Mouse (Mus musculus) heart, embryonic 10.5 days (tissue): ENCODE data around the gene Pdcd7. TPM values are rescaled to one million over a fixed set of nuclear protein-coding genes. Genes with fewer than 3 reads are reported as not detected.

Experiments
- DNase-seq: peaks from one replicate; pipeline ENCODE4 v3.0.0-alpha.2; 2017; ENCODE audit warnings: low spot score
- H3K27ac ChIP-seq: fragments of 300-500 bp; sonication (generic); 2 replicates; pipeline ENCODE4 v1.5.1; 2016; ENCODE audit warnings: mild to moderate bottlenecking
- H3K27me3 ChIP-seq: fragments of 300-500 bp; sonication (generic); 2 replicates; pipeline ENCODE4 v1.6.1; 2016; ENCODE audit warnings: mild to moderate bottlenecking; ENCODE audit not compliant: poor library complexity, insufficient read depth, severe bottlenecking
- H3K36me3 ChIP-seq: fragments of 300-500 bp; sonication (generic); 2 replicates; pipeline ENCODE4 v1.6.1; 2016; ENCODE audit warnings: mild to moderate bottlenecking, moderate library complexity
- H3K4me1 ChIP-seq: fragments of 300-500 bp; sonication (generic); 2 replicates; pipeline ENCODE4 v1.6.1; 2016; ENCODE audit warnings: mild to moderate bottlenecking
- H3K4me3 ChIP-seq: fragments of 300-500 bp; sonication (generic); 2 replicates; pipeline ENCODE4 v1.5.1; 2016; ENCODE audit warnings: mild to moderate bottlenecking, moderate library complexity
- H3K9me3 ChIP-seq: fragments of 300-500 bp; sonication (generic); 2 replicates; pipeline ENCODE4 v1.6.1; 2016; ENCODE audit warnings: mild to moderate bottlenecking, moderate library complexity
- WGBS: fragments of 180-500 bp; shearing (Covaris S2); methylation state at CpG from one replicate; pipeline ENCODE4 v1.1.7; 2016; 5-methylcytosine and 5-hydroxymethylcytosine counted together
- polyA plus RNA-seq: library from polyadenylated mRNA; unstranded; fragments of >200 nt; fragmentation: Nextera tagmentation; extraction: Ambion mirVana; gene quantifications from 2 replicates; pipeline ENCODE4 v1.2.1, GENCODE M21; 2016

Gene Pdcd7
- polyA plus RNA-seq, 1 experiment from 2014 or later = 7.8 TPM

DNA sequence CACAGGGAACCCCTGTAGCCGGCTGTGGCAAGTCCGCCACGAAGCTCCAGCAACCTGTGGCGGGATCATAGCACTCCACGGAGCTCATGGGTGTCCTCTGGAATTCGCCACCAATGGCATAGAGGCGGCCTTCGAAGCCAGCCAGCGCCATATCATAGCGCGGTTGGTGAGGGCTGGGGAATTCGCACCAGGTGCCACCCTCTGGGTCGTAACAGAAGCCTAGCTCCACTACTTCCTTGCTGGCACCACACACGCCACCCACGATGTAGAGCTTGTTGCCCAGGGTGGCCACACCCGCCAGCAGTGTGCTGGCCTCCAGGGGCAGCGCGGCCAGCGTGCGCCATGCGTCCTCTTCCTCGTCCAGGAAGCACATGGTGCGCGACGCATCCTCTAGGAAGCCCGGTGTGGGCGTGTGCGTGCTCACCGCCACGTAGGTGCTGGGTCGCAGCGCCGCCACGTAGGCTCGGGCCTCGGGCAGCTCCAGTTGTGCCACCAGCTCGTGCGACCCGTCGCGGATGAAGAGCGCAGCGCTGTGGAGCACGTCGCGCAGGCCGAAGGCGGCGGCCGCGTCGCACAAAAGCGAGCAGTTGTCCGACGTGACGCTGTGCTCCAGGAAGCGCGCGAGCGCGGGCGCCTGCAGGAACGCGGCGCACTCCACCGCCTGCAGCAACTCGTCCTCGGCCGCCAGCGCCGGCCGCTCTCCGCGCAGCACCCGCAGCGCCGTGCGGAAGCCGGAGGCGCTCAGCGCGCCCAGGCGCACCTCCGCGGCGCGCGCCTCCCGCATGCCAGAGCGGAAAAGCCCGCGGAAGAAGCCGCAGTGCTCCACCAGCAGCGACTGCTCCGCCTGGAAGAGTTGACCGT lies 45.1 kb downstream of the Pdcd7 start:
- DNase-seq = no peak
- Histone ChIP-seq H3K27me3 (peaks cover 52% of the 10 kb centered on the region), H3K4me1 (peaks cover 31% of the 10 kb centered on the region), H3K4me3 (peak overlapping the region; percentile 61), H3K36me3 (no peaks in the 10 kb centered on the region), H3K27ac (peak overlapping the region; percentile 83), H3K9me3 (no peaks in the 10 kb centered on the region)
- 12% methylated on average over 96 of the region's 96 CpGs for WGBS

DNA sequence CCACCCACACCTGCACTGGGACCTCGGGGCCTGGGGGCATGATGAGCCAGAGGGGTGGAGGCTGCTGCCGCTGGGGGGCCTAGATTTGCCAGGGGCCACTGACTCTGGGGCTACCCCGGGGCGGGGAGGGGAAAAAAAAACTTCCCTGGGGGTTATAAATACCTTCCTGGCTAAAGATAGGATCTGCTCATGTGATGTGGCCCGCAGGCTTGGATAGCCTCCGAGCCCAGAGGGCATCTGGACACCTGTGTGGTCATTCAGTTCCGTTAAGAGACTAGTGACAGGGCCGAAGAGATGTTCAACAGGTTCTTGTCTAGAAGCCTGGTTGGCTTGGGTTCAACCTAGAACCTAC lies 45.7 kb downstream of the Pdcd7 start, which contains the start of gene Kbtbd13:
Gene Kbtbd13 (minus strand): TSS at position 40 of the 352 bp plus-strand sequence.
- Histone ChIP-seq H3K4me3 (peak within 1 kb of the TSS; percentile 61), H3K36me3 (no peaks in the 10 kb centered on the region), H3K27ac (peak within 1 kb of the TSS; percentile 83), H3K4me1 (peaks cover 31% of the 10 kb centered on the region), H3K27me3 (peaks cover 52% of the 10 kb centered on the region), H3K9me3 (no peaks in the 10 kb centered on the region)
- WGBS = 26% methylated on average over 8 of the region's 8 CpGs
- no peak for DNase-seq

DNA sequence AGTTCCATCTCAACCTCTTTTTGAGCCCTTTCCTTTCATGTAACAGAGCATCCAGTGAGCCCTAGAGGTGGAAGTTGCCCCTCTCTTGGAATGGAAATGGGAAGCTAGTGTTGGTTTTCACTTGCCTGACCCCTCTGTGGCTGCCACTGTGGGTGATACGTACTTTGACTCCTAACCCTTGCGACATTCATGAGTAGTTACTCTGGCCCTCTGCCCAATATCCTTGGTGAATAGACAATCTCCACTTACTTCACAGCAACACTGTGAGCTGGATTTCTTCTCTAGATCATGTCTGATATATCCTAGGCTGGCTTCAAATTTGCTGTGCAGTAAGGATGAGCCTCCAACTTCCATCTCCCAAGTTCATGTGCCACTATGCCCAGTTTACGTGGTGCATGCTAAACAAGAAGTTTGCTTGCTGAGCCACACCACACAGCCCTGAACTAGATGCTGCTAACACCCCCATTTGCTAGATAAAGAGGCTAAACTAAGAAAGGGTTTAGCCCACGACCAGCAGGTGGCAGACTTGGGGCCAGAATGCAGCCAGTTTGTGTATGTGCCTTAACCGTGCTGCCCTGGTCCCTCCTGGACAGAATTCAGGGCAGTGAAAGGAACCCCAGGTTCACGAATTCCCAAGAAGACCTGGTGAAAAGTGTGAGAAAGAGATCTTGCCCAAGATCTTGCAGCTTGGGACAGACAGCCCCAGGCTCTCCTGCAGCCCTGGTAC lies 46.9 kb downstream of the Pdcd7 start:
- Histone ChIP-seq H3K4me1 (peaks cover 31% of the 10 kb centered on the region), H3K9me3 (no peaks in the 10 kb centered on the region), H3K4me3 (no peak overlapping the region), H3K27me3 (peaks cover 52% of the 10 kb centered on the region), H3K27ac (0 out of 2 replicates have a peak overlapping the region, but pooled peaks have one; percentile 10), H3K36me3 (no peaks in the 10 kb centered on the region)
- WGBS = 25% methylated on average over 6 of the region's 6 CpGs
- DNase-seq = no peak

DNA sequence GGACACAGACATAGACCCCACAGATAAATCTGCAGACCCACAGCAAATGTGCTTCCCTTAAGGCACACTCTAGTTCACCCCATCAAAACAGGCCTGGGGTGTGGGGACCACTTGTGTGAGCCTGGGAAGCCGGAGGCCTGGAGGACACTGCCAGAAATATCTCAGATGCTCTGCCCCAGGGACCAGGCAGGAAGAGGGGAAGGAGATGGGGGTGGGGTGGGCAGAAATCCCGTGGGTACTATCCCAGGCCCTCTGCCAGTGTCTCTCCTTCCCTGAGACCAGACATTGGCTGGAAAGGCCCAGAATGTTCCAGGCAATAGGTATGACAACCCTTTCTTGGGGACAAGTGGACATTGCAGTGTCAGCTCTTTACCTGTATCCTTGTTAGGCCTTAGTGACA lies 47.7 kb downstream of the Pdcd7 start:
- H3K9me3 ChIP-seq = no peaks in the 10 kb centered on the region
- no peaks in the 10 kb centered on the region for H3K36me3 ChIP-seq
- H3K4me3 ChIP-seq = no peak overlapping the region
- peaks cover 38% of the 10 kb centered on the region for H3K4me1 ChIP-seq
- H3K27ac ChIP-seq = no peak overlapping the region
- WGBS = 18% methylated on average over 2 of the region's 2 CpGs
- H3K27me3 ChIP-seq = peaks cover 51% of the 10 kb centered on the region
- DNase-seq = no peak

DNA sequence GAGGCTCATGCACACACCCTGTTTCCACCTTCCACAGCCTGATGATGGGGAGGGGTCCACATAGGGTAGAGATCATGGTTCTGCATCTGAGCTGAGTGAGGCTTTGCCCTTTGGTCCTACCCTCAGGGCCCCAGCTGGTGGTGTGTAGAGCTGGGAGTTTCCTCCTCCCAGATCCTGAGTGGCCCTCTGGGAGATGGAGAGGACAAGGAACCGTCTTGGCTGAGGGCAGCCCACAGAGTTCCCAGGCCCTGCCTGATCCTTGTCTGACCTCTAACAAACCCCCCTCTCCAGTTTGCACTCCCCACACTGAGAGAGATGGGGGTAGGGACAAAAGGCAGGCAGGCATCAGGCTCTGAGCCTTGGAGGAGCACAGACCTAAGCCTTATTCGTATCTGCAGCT lies 48.5 kb downstream of the Pdcd7 start:
- peaks cover 44% of the 10 kb centered on the region for H3K4me1 ChIP-seq
- no peak overlapping the region for H3K27ac ChIP-seq
- no peaks in the 10 kb centered on the region for H3K36me3 ChIP-seq
- no peak overlapping the region for H3K4me3 ChIP-seq
- 54% methylated on average over 2 of the region's 2 CpGs for WGBS
- H3K27me3 ChIP-seq = peaks cover 43% of the 10 kb centered on the region
- no peak for DNase-seq
- no peaks in the 10 kb centered on the region for H3K9me3 ChIP-seq

DNA sequence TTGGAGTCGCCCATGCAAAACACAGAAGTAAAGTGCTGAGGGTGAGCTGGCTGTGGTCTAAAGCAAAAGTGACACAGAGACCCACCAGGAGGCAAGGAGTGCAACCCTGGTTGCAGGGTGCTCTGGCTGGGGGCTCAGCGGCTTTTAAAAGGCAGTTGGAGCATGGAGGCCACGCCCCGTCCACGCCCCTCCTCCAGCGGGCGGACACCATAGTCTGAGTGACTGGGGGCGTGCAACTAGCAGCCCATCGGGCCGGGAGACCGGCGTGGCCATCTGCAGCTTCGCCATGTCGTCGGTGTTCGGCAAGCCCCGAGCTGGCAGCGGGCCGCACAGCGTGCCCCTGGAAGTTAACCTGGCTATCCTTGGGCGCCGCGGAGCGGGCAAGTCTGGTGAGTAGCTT lies 52.4 kb downstream of the Pdcd7 start, which contains the start of gene Rasl12:
Gene Rasl12 (plus strand): TSS at position 228 of the 400 bp plus-strand sequence.
- Histone ChIP-seq H3K4me1 (peaks cover 25% of the 10 kb centered on the region), H3K9me3 (no peaks in the 10 kb centered on the region), H3K27me3 (peaks cover 7% of the 10 kb centered on the region), H3K4me3 (peak within 1 kb of the TSS; percentile 66), H3K27ac (peak within 1 kb of the TSS; percentile 81), H3K36me3 (no peaks in the 10 kb centered on the region)
- WGBS = 2% methylated on average over 24 of the region's 24 CpGs
- peak; percentile 88 for DNase-seq

DNA sequence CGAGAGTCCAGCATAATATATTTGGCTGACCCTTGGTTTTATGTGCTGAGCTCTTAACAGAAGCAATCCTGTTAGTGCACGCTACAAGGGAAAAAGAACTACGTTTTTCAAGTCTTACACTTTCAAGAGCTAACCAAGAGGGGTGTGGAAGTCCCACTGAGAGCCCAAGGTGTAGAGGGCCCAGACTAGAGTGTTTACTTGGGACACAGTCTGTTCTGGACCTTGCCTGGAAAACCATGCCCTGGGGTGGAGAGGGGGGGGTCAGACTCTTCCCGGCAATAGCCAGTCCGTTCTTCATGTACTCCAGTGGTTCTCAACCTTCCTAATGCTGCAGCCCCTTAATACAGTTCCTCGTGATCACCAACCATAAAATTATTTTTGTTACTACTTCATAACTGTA lies 54.0 kb downstream of the Pdcd7 start:
- 84% methylated on average over 6 of the region's 6 CpGs for WGBS
- Histone ChIP-seq H3K27me3 (no peaks in the 10 kb centered on the region; the same call in 1 of the 2 replicates), H3K4me1 (peaks cover 17% of the 10 kb centered on the region), H3K9me3 (no peaks in the 10 kb centered on the region), H3K4me3 (no peak overlapping the region), H3K27ac (no peak overlapping the region), H3K36me3 (no peaks in the 10 kb centered on the region)
- DNase-seq = no peak

DNA sequence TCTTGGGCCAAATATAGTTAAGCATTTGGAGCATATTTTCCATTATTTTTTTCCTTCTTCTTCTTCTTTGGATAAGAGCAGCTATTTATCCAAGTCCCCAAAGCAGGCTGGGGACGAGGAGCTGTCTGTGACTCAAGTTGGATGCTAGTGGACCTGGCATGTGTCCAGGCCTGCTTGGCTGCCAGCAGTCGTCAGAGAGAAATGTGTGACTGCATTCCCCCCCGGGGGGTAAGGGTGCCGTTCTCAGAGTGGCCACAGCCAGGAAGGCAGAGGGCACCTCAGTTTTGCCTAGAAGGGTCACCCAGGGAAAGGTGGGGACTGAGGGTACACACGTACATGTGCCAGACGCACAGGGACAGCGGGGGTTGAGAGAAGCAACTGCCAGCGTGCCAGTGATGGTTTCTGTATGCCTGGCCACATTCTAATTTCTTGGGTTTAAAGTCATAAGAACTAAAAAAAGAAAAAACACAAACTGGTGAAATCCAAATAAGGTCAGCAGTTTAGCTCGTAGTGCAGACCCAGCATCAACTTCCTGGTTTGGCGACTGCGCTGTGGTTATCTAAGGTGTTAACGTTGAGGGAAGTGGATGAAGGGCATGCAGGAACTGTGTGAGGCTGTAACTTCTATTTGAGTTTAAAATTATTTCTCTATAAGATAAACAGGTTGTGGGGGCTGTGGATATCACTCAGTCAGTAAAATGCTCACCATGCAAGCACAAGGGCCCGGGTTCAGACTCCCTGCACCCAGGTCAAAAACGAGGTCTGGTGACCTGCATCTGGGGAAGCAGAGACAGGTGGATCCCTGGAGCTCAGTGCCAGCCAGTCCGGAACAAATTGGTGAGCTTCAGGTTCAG lies 58.7 kb downstream of the Pdcd7 start:
- H3K36me3 ChIP-seq = no peaks in the 10 kb centered on the region
- no peak overlapping the region for H3K4me3 ChIP-seq
- H3K27me3 ChIP-seq = no peaks in the 10 kb centered on the region
- no peak overlapping the region for H3K27ac ChIP-seq
- no peaks in the 10 kb centered on the region for H3K9me3 ChIP-seq
- 0 out of 2 replicates have a peak, but pooled peaks cover 4% of the 10 kb centered on the region for H3K4me1 ChIP-seq
- 65% methylated on average over 15 of the region's 15 CpGs for WGBS
- DNase-seq = no peak

DNA sequence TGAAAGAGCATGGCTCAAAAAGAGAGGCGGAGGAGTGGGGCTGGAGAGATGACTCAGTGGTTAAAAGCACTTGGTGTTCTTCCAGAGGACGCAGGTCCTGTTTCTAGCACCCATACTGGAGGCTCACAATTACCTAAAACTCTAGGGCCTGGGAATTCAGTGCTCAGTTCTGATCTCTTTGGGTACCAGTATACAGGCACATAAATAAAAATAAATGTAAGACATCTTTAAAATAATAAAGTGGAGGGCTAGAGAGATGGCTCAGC lies 59.2 kb downstream of the Pdcd7 start:
- H3K27ac ChIP-seq = no peak overlapping the region
- 82% methylated on average over 2 of the region's 2 CpGs for WGBS

DNA sequence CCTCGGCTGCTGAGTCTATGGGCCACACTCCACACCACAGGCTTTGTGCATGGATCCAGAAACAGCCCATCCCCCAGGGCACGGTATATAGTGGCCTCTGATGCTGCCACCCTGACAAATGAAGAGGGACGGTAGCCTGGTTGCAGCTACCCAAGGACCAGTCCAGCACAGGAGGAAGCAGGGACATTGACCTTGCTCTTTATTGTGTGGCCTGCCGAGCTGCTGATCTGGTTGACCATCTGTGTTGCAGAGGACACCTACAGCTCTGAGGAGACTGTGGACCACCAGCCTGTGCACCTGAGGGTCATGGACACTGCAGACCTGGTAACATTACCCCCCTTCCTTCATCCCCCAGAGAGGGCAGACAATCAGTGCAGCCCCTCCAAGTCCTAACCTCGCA lies 61.4 kb downstream of the Pdcd7 start:
- Histone ChIP-seq H3K9me3 (no peaks in the 10 kb centered on the region), H3K27me3 (no peaks in the 10 kb centered on the region), H3K36me3 (no peaks in the 10 kb centered on the region), H3K4me1 (0 out of 2 replicates have a peak, but pooled peaks cover 4% of the 10 kb centered on the region), H3K4me3 (no peak overlapping the region), H3K27ac (no peak overlapping the region)
- 76% methylated on average over 5 of the region's 5 CpGs for WGBS
- no peak for DNase-seq

More for the DNA sequence above, 59.2 kb downstream of the Pdcd7 start:
- DNase-seq = no peak
- Histone ChIP-seq H3K9me3 (no peaks in the 10 kb centered on the region), H3K36me3 (no peaks in the 10 kb centered on the region), H3K4me1 (0 out of 2 replicates have a peak, but pooled peaks cover 4% of the 10 kb centered on the region), H3K27me3 (no peaks in the 10 kb centered on the region), H3K4me3 (no peak overlapping the region)

DNA sequence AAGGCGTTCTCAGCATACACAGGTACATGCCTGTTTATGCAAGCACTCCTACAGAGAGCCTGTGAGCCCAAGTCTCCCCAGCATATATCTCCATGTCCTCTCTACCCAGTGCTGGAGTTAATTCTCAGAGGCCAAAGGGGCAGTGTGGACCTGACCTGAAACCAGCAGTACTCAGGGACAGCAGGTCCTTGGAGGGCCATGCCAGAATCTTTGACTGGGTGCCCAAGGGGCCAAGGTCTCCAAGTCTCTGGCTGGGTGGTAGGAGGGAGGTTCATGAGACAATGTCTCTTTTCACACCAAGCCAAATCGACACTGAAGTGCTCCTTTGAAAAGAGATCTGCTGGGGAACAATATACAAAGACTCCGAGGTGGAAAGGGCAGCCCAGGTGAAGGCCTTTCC lies 62.0 kb downstream of the Pdcd7 start:
- no peak for DNase-seq
- Histone ChIP-seq H3K4me3 (no peak overlapping the region), H3K27me3 (no peaks in the 10 kb centered on the region), H3K4me1 (0 out of 2 replicates have a peak, but pooled peaks cover 4% of the 10 kb centered on the region), H3K9me3 (no peaks in the 10 kb centered on the region), H3K36me3 (no peaks in the 10 kb centered on the region), H3K27ac (no peak overlapping the region)
- WGBS = 80% methylated on average over 3 of the region's 3 CpGs

DNA sequence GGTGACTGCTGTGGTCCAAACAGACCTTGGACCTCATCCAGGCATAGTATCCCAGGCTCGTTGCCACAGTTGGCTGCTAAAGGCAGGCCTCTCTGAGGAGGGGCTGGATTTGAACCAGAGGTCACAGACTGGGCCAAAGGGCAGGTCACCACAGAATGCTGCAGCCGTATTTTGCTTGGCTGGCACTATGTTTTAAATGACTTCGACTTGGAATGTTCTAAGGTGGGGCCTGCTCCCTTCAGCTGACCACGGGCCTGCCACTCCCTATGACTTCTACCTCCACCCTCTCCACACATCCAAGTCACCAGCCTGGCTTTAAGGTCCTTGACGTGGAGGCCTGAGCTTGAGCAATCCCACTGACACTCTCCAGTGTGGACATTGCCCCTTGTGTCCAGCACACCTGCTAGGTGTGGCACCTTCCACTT lies 63.0 kb downstream of the Pdcd7 start:
- Histone ChIP-seq H3K4me1 (0 out of 2 replicates have a peak, but pooled peaks cover 4% of the 10 kb centered on the region), H3K27ac (no peak overlapping the region), H3K9me3 (no peaks in the 10 kb centered on the region), H3K27me3 (no peaks in the 10 kb centered on the region), H3K4me3 (no peak overlapping the region), H3K36me3 (no peaks in the 10 kb centered on the region)
- no peak for DNase-seq
- WGBS = 71% methylated on average over 5 of the region's 5 CpGs
